Mouse (Mus musculus): ENCODE results near the gene Prima1.

Prima1 gene

GRCm38 (mm10) chr12:103223671-103224070 lies 18.3 kb downstream of the Prima1 start:
- no peak for DNase-seq (ENCODE audit: low spot score)

- no peak for DNase-seq (ENCODE audit: low spot score)
Observed at GRCm38 (mm10) chr12:103215877-103216610, 25.9 kb downstream of the Prima1 start.

- DNase-seq (ENCODE audit: low spot score): no peak
Observed at GRCm38 (mm10) chr12:103214797-103215196, 27.2 kb downstream of the Prima1 start.

- no peak for DNase-seq (ENCODE audit: low spot score)
Observed at GRCm38 (mm10) chr12:103214270-103214669, 27.7 kb downstream of the Prima1 start.

- no peak for DNase-seq (ENCODE audit: low spot score)
Observed at GRCm38 (mm10) chr12:103213591-103213990, 28.4 kb downstream of the Prima1 start.

GRCm38 (mm10) chr12:103211078-103211477 lies 30.9 kb downstream of the Prima1 start:
- no peak for DNase-seq (ENCODE audit: low spot score)

- no peak for DNase-seq (ENCODE audit: low spot score)
Observed at GRCm38 (mm10) chr12:103209581-103209980, 32.4 kb downstream of the Prima1 start.

- DNase-seq (ENCODE audit: low spot score): no peak
Observed at GRCm38 (mm10) chr12:103205561-103205960, 36.4 kb downstream of the Prima1 start.

- DNase-seq (ENCODE audit: low spot score): no peak
Observed at GRCm38 (mm10) chr12:103202592-103203544, 39.1 kb downstream of the Prima1 start.

GRCm38 (mm10) chr12:103192996-103193395 lies 49.0 kb downstream of the Prima1 start:
- DNase-seq (ENCODE audit: low spot score): no peak

GRCm38 (mm10) chr12:103189771-103190170 lies 52.2 kb downstream of the Prima1 start:
- DNase-seq (ENCODE audit: low spot score): no peak

- DNase-seq (ENCODE audit: low spot score): no peak
Observed at GRCm38 (mm10) chr12:103188223-103188622, 53.7 kb downstream of the Prima1 start.

GRCm38 (mm10) chr12:103187020-103187419 lies 54.9 kb downstream of the Prima1 start:
- no peak for DNase-seq (ENCODE audit: low spot score)

- DNase-seq (ENCODE audit: low spot score): no peak
Observed at GRCm38 (mm10) chr12:103183057-103183456, 58.9 kb downstream of the Prima1 start.

GRCm38 (mm10) chr12:103168892-103169291 lies 73.1 kb downstream of the Prima1 start:
- no peak for DNase-seq (ENCODE audit: low spot score)

GRCm38 (mm10) chr12:103164101-103165030 lies 77.6 kb downstream of the Prima1 start:
- DNase-seq (ENCODE audit: low spot score): no peak

- DNase-seq (ENCODE audit: low spot score): no peak
Observed at GRCm38 (mm10) chr12:103163596-103163995, 78.4 kb downstream of the Prima1 start.

GRCm38 (mm10) chr12:103160721-103161120 lies 81.2 kb downstream of the Prima1 start:
- DNase-seq (ENCODE audit: low spot score): no peak

GRCm38 (mm10) chr12:103159016-103159415 lies 82.9 kb downstream of the Prima1 start:
- DNase-seq (ENCODE audit: low spot score): no peak

- no peak for DNase-seq (ENCODE audit: low spot score)
Observed at GRCm38 (mm10) chr12:103157129-103157910, 84.6 kb downstream of the Prima1 start.

GRCm38 (mm10) chr12:103155406-103155805 lies 86.5 kb downstream of the Prima1 start:
- no peak for DNase-seq (ENCODE audit: low spot score)
